Mouse (Mus musculus) left cerebral cortex, adult 2 months (tissue): Measurements from ENCODE around the gene Osbpl8. TPM values are rescaled to one million over a fixed set of nuclear protein-coding genes. Genes with fewer than 3 reads are reported as not detected.

Experiments
- DNase-seq, 2 experiments: peaks; one replicate each; pipeline ENCODE4 v3.0.0; 2021 to 2022; ENCODE audit warnings: low spot score in 2 of 2, mixed read lengths in 1 of 2; ENCODE audit errors: extremely low spot score in 1 of 2
- H3K27ac ChIP-seq: fragments of 200-600 bp; 2 replicates; pipeline ENCODE4 v1.8.1; 2022
- H3K4me3 ChIP-seq: fragments of 200-600 bp; 2 replicates; pipeline ENCODE4 v1.8.1; 2022
- CTCF ChIP-seq: fragments of 200-600 bp; IDR thresholded peaks from 2 replicates; pipeline ENCODE4 v1.8.1; 2022; ENCODE audit warnings: antibody characterized with exemption, mild to moderate bottlenecking, moderate library complexity
- intact Hi-C: fragments of 180-260 bp; cut with DNase I; formaldehyde crosslinking; loops from one replicate; pipeline ENCODE4 v1.15.1; 2025
- total RNA-seq, 2 experiments: library from RNA; stranded (reverse); gene quantifications; 2 replicates each; pipeline ENCODE4 v1.2.3; 2021

Gene Osbpl8
- total RNA-seq, 2 experiments from 2014 or later, result 93.8 to 104 TPM

DNA sequence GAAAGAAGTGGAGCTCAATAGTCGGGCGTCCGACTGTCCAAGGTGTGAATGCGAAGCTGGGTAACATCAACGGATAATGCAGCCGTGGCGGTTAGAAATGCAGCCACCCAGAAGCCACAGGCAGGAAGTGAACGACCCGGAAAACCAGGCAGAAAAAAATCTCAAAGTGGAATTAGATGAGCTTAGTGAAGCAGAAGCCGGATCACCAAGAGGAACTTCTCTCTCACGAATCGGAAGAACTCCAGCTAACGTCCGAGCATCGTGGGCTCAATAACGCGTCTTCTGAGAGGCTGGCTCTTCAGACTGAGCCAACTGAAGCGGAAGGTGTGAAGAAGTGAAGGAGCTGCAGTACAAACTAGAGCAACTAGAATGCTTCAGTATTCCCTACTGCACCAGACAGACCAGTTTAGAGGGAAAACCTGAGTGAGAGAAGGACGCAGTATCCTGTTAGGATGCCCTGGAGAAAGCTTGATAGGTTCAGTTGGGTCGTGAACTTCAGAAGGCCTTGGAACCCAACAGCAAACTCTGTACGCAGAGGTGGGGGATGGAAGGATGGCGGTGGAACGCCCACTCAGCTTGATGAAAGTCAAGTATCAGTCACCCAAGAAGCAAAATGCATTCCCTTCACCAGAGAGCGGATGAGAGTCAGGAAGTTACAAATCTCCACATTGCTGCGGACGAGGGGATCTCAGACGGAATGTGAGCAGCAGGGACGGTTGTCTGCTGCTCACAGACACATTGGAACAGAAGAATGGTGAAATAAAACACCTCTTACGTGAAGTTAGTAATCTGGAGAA, 8.0 kb upstream of the Osbpl8 start:
- H3K4me3 ChIP-seq, result no peak overlapping the region
- DNase-seq, result no peak
- TF ChIP-seq CTCF, result no peak
- intact Hi-C loops, result no loop called here
- H3K27ac ChIP-seq, result no peak overlapping the region

DNA sequence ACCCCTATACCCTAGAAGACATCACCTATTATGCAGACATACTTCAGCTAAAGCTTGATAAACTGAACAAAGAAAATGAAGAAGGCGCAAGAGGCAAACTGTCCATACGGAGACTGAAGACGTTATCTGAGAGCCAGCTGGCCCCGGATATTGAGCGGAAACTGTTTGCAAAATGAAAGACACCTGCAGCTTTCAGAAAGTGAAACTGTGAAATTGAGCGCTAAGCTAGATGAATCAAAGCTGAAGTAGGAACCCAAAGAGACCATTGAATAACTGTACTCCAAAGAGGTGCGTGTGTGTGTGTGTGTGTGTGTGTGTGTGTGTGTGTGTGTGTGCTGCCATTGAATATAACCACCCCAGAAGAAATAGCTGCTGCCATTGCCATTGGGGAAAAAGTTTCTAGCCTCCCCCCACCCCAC, 7.3 kb upstream of the Osbpl8 start:
- intact Hi-C loops, result no loop called here
- no peak for DNase-seq
- no peak for TF ChIP-seq CTCF
- Histone ChIP-seq H3K4me3 (no peak overlapping the region), H3K27ac (no peak overlapping the region)

DNA sequence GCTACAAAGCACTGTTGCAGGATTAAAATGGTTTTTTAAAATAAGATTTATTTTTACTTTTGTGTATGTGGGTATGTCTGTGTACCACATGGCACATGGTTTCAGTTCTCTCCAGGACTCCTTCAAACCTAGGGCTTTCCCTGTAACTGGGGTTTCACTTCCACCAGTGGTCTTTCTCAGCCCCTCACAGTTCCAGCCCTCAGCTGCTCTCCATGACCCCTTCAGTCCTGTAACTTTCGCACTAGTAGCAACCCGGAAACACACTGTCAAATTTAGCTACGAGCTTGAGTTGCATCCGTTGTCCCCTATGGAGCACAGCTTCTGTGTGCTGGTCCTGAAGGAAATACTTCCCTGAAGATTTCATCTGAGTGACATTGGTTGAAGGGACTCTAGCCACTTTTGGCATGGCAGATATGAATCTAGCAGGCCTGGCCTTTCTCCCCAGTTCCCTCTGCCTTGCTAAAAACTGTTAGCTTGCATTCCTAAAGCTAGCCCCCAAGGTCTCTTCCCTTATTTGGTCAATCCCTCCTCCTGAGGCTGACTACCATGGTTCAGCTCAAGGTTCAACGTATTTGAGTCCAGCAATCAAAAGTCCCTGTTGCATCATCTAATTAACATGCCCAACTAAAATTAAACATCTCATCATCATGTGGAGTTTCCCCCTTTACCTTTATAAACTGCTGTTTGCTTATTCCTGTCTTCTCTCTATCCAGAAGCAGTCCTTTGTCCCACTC, 4.6 kb upstream of the Osbpl8 start:
- no peak overlapping the region for H3K4me3 ChIP-seq
- no peak for TF ChIP-seq CTCF
- no peak overlapping the region for H3K27ac ChIP-seq
- no peak for DNase-seq
- intact Hi-C loops, result loop anchor here (5.0 kb wide), 1 partner anchor 53 kb away; no protein-coding TSS in a partner anchor

DNA sequence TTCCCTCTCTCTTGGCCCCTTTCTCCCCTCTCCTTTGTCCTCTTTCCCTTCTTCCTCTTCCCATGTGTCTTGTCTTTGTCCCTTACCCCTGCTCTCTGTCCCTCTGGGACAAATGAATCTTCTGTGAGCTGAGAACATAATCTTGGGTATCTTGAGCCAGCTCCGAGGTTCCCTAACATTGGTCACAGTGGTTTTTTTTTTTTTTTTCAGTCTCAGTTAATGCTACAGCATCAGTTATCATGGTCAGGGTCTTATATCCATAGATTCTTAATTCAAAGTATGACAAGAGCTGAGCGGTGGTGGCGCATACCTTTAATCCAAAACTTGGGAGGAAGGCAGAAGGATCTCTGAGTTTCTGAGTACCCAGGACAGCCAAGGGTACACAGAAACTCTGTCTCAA, 4.0 kb upstream of the Osbpl8 start:
- H3K27ac ChIP-seq, result no peak overlapping the region
- TF ChIP-seq CTCF, result no peak
- H3K4me3 ChIP-seq, result no peak overlapping the region
- intact Hi-C loops, result loop anchor here (5.0 kb wide), 1 partner anchor 53 kb away; no protein-coding TSS in a partner anchor
- no peak for DNase-seq

DNA sequence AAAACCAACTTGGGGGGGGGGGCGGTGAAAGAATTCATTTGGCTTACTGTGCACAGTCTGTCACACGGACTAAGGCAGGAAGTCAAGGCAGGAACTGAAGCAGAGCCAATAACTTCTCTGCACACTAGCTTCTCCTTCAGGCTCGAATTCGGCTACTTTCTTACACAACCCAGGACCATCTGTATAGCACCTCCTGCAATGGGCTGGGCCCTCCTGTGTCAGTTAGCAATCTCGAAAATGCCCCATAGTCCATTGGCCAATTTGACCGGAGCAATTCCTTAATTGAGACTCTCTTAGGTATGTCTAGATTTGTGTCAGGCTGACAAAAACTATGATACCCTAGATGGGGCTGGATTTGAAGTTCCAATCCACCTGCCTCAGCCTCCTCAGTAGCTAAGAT, 3.2 kb upstream of the Osbpl8 start:
- no peak for TF ChIP-seq CTCF
- Histone ChIP-seq H3K4me3 (no peak overlapping the region), H3K27ac (no peak overlapping the region)
- DNase-seq, result no peak
- intact Hi-C loops, result loop anchor here (5.0 kb wide), 1 partner anchor 54 kb away; no protein-coding TSS in a partner anchor

DNA sequence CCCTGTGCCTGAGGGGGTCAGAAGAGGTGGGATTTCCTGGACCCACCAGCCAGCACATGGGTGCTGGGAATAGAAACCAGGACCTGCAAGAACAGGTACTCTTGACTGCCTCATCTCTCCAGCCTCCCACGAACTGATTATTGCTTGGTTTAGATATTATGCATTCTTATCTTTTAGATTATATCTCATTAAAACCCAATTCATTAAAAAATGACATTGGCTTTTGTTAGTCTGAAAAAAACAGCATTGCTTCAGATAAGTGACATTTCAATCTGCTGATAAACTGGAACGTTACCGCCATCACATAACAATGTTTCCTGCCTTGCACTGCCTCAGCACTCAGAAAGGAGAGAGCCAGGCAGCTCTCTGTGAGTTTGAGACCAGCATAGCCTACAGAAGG, 1.5 kb upstream of the Osbpl8 start:
- no peak for DNase-seq
- intact Hi-C loops, result loop anchor here (5.0 kb wide), 1 partner anchor 56 kb away; no protein-coding TSS in a partner anchor
- TF ChIP-seq CTCF, result no peak
- Histone ChIP-seq H3K27ac (peak overlapping the region; percentile 97; the same call in 1 of the 2 replicates), H3K4me3 (no peak overlapping the region)

DNA sequence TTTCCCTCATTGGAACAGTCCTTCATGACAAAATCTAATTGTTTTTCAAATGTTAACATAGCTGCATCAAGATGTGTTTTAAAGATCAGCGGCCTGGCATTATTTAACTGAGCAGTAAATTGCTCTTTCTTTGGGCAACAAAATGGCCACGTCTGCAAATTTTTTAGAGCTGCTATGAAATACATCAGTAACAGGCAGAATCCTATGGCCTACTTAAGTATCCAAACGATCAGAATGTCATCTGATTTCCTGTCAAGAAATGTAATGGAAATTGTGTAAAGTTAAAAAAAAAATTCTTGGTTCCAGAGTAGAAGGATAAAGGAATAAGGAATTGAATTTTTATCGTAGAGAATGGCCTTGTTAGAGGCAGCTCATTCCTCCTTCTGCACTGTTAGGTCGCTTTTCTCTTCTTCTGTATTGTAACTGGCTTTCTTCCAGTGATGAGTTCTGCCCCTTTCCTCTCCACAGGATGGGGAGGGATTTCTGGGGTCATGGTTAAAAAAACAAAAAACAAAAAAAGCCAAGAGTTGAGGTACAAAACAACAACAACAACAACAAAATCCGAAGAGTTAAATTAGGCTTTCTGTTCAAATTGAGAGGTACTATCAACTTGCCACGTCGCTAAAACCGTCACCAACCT, 831 bp upstream of the Osbpl8 start:
- no peak for TF ChIP-seq CTCF
- intact Hi-C loops, result loop anchor here (5.0 kb wide), 1 partner anchor 56 kb away; no protein-coding TSS in a partner anchor
- no peak for DNase-seq
- peak overlapping the region; percentile 75 for H3K4me3 ChIP-seq
- peak overlapping the region; percentile 97 for H3K27ac ChIP-seq

DNA sequence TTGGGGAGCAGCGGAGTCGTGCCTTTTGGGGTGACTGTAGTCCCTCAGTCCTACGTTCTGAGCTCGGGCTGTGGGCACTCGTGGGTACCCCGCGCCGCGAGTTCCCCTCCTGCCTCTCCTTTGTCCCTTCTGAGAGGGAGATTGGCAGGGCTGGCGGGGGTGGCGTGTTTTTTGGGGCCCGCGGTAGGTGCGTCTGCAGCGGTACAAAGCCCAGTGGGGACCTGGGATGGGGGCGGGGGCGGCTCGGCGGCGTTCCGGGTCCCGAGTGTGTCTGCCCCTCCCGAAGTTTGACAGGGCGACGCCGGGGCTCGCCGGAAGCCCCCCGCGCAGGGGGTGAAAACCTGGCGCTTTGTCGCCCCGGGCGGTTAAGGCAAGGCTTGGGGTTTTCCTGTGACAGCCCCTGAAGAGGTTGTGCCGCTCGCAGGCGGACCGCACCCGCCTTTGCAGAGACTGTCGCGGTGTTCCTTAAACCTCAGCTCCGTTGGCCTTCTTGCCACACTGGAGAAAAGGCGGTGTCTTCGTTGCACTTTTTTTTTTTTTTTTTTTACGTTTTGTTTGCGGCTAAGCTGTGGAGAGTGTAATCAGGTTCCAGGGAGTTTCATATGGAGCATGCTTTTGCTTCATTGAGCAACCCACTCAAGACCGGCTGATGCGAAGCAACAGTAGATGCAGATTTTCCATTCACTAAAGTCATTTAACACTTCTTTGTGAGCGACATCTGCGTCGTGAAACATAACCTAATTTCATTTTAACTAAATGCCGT, 848 bp downstream of the Osbpl8 start:
- intact Hi-C loops, result loop anchor here (1.0 to 5.0 kb wide), 2 partner anchors 87 to 133 kb away; partner anchors contain the start of gene Bbs10
- peak; percentile 53 to 57 for DNase-seq
- TF ChIP-seq CTCF, result no peak

DNA sequence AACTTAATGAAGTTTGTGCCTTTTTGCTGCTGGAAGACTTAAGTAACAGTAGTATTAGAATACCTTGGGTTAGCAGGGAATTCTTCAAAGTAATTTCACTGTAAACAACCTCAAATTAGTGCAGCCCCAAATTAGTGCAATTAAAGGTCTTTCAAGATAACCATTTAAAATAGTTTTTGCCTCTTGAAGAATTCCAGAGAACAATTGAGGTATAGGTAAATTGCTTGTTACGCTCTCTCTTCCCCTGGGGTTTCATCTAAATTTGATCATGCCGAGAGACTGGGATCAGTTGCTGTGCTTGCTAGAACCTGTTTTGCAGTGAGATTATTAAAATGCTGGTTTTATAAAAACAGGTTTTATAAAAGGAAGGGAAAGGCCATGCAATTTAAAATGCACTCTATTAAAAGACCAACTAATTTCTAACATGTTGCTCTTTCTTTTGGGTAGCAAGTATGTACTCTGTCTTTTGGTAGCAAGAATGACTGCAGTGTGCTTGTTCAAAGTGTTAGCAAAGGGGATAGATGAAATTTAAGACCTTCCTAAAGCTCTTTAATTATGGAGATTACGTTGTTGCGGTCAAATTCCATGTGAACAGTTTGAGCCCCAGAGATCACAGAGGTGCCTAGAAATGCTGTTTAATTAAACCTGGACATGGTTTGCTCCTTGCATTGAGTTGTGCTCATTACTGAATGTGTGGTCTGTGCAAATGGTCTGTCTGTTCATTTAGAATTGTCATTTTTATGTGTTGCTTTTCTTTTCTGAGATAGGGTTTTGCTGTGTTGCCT, 1.7 kb downstream of the Osbpl8 start:
- Histone ChIP-seq H3K4me3 (peak overlapping the region; percentile 75), H3K27ac (no peak overlapping the region)
- no peak for TF ChIP-seq CTCF
- intact Hi-C loops, result loop anchor here (5.0 kb wide), 1 partner anchor 86 kb away; no protein-coding TSS in a partner anchor
- no peak for DNase-seq

More for the DNA sequence above, 848 bp downstream of the Osbpl8 start:
- Histone ChIP-seq H3K4me3 (peak overlapping the region; percentile 75), H3K27ac (peak overlapping the region; percentile 92)

DNA sequence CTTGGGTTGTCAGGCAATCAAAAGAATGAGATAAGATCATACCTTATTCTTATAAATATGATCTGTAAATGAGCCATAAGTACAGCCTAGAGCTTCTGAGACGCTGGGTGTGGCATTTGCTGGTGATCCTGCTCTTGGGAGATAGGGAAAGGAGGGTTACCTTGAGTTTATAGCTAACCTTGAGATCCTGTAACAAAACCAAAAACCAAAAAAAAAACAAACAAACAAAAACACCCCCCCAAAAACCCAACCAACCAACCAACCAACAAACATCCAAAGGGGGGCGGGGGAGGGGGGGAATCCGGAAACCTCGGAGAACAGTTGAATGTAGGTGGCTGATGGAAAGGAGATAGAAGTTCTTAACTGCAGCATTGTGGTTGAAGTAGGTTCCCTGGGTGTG, 2.9 kb downstream of the Osbpl8 start:
- intact Hi-C loops, result loop anchor here (5.0 kb wide), 1 partner anchor 85 kb away; no protein-coding TSS in a partner anchor
- DNase-seq, result no peak
- Histone ChIP-seq H3K27ac (no peak overlapping the region), H3K4me3 (no peak overlapping the region)
- no peak for TF ChIP-seq CTCF
